Mouse (Mus musculus): ENCODE results near the gene Tgfbrap1.

GRCm38 (mm10) chr1:43143791-43144190 is 45.4 kb upstream of the Tgfbrap1 start:
- TF ChIP-seq EP300 (IDR thresholded peaks at IDR 0.05) (no peak), CTCF (IDR thresholded peaks at IDR 0.05) (no peak)
